Mouse (Mus musculus): ENCODE results near the gene Lrrd1.
"Not testable (repeated sequence)": the region's sequence is repeated elsewhere in the genome, so short reads cannot be mapped to it uniquely, and the experiment has no call there.

Gene Lrrd1

GRCm38 (mm10) chr5:3845026-3845425 lies at the start of gene Lrrd1:
TSS of gene Lrrd1 (plus strand) at chr5:3845173.
- DNase-seq (ENCODE audit: low spot score): peak; percentile 5

DNA sequence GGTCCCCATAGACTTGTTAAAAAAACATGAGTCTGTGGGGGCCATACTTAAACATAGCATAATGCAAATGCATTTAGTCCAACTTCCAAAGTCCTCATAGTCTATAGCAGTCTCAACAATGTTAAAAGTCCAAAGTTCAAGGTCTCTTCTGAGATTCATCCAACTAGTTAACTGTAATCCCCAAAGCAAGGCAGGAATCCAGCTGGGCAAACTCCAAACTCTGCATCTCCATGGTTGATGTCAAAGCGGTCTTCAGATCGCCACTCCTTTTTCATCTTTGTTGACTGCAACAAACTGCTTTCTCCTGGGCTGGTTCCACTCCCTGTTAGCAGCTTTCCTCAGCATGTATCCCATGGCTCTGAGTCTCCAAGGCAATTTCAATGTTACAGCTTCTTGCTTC lies 47.9 kb upstream of the Lrrd1 start:
- not testable (repeated sequence) for DNase-seq (ENCODE audit: low spot score)

DNA sequence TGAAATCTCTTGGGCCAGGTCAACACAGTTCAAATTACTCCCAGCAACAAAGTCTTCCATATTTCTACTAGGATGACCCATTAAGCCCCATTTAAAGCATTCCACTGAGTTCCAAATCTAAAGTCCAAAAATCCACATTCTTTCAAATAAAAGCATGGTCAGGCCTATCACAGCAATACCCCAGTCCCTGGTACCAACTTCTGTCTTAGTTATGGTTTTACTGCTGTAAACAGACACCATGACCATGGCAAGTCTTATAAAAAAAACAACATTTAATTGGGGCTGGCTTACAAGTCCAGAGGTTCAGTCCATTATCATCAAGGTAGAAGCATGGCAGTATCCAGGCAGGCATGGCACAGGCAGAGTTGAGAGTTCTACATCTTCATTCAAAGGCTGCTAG lies 46.3 kb upstream of the Lrrd1 start:
- not testable (repeated sequence) for DNase-seq (ENCODE audit: low spot score)

GRCm38 (mm10) chr5:3800041-3800440 lies 44.9 kb upstream of the Lrrd1 start:
- no peak for DNase-seq (ENCODE audit: low spot score)

- DNase-seq (ENCODE audit: low spot score): no peak
Measured at GRCm38 (mm10) chr5:3800881-3801280, 44.1 kb upstream of the Lrrd1 start.

GRCm38 (mm10) chr5:3801672-3802432 lies 43.1 kb upstream of the Lrrd1 start:
- DNase-seq (ENCODE audit: low spot score): no peak

DNA sequence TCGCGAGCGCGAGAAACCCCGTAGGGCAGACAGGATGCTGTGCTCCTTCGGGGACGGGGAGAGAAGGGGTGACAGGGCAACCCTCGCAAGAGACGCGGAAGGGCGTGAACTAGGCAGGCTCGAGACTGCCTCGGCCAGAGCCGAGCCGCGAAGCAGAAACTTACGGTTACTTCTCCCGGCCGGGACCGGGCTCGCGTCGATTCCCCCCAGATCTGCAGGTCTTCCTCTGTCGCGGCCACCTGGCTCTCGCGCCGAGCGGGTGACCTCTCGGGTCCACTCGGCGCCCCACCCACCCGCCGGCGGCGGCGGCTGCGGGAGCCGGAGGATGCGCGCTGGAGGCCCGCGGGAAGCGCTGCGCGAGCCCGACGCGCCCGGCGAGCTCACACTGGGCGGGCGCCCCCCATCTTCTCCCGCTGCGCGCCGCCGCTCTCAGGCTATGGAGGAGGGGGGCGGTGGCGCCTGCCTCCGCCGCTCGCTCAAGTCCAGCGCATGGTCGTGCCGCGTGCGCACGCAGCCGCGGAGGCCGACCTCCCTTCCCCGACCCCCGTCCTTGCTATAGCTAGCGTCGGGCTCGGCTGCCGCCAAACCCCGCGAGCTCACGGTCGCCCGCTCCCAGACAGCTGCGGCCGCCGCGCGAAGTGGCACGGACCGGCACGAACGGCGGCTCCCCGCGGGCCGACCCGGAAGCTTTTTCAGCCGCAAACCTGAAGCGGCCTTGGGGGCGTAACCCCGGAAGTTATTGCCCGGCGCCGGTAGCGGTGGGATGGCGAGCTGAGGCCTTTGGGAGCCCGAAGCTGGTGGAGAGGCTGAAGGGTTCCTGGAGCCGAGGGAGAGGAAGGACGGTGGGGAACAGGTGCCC lies 42.3 kb upstream of the Lrrd1 start, which contains the start of the genes Ankib1 and Krit1:
Gene Ankib1, minus strand, starts transcription at position 493 of the 859 bp plus-strand sequence.
Gene Krit1, plus strand, starts transcription at position 752 of the 859 bp plus-strand sequence.
- peak; percentile 88 for DNase-seq (ENCODE audit: low spot score)

GRCm38 (mm10) chr5:3803292-3804165 lies 41.4 kb upstream of the Lrrd1 start:
- no peak for DNase-seq (ENCODE audit: low spot score)

- no peak for DNase-seq (ENCODE audit: low spot score)
Measured at GRCm38 (mm10) chr5:3808472-3808871, 36.5 kb upstream of the Lrrd1 start.

- no peak for DNase-seq (ENCODE audit: low spot score)
Measured at GRCm38 (mm10) chr5:3834107-3834506, 10.9 kb upstream of the Lrrd1 start.

- DNase-seq (ENCODE audit: low spot score): no peak
Measured at GRCm38 (mm10) chr5:3870161-3870560, 25.2 kb downstream of the Lrrd1 start.

GRCm38 (mm10) chr5:3872348-3872747 lies 27.4 kb downstream of the Lrrd1 start:
- DNase-seq (ENCODE audit: low spot score): no peak

GRCm38 (mm10) chr5:3873485-3873884 lies 28.5 kb downstream of the Lrrd1 start:
- DNase-seq (ENCODE audit: low spot score): no peak

GRCm38 (mm10) chr5:3886862-3887261 lies 41.9 kb downstream of the Lrrd1 start:
- not testable (repeated sequence) for DNase-seq (ENCODE audit: low spot score)

DNA sequence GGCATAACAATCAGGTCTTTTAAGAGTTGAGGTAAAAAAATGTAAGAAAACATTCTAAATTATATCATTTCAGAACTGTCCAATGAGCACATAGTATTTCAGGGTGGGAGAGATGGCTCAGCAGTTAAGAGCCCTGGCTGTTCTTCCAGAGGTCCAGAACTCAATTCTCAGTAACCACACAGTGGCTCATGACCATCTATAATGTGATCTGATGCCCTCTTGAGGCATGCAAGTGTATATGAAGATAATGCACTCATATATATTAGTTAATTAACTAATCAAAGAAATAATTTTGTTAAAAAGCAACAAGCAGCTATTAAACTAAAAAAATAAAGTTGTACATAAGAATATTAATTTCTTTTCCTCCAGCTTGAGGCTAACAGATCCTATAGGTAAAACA lies 44.2 kb downstream of the Lrrd1 start:
- no peak for DNase-seq (ENCODE audit: low spot score)

DNA sequence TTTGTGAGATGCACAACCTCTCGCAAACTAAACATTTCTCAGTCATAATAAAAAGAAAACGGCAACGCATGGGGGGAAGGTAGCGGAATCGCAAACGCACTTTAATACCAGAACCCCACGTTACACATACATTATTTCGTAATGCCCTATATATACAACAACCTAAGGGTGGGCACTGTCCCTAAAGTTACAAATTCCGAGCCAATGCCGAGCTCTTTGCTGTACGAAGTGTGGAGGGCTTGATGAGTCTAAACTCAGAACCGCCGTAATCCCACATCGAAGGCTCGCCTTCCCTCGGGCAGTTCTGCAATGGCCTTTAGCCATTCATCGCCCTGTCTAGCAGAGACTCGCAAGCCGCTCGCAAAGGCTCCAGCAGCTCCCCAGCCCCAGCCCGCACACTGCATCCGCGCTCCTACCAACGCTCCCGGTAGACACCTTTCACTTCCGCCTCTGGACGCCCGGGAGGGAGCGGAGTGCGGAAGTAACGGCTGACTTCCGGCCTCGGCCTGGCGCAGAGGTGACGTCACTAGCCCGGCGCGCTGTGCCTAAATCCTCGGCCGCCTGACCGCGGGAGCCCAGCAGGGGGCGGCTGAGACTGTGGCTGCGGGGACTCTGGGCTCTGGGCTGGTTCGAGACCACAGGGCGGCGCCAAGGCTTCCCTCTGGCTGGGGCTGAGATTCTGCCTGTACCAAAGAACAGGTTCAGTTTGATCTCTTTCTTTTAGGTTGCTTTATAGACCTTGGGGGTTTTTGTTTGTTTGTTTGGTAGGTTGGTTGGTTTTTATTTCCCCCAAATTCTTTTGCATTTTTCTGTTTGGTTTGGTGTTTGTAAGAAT lies 48.7 kb downstream of the Lrrd1 start, which contains the start of gene Mterf1a:
Gene Mterf1a, minus strand, starts transcription at position 475 of the 835 bp plus-strand sequence.
- DNase-seq (ENCODE audit: low spot score): peak; percentile 25

GRCm38 (mm10) chr5:3894294-3894619 lies 49.3 kb downstream of the Lrrd1 start:
- DNase-seq (ENCODE audit: low spot score): not testable (repeated sequence)

DNA sequence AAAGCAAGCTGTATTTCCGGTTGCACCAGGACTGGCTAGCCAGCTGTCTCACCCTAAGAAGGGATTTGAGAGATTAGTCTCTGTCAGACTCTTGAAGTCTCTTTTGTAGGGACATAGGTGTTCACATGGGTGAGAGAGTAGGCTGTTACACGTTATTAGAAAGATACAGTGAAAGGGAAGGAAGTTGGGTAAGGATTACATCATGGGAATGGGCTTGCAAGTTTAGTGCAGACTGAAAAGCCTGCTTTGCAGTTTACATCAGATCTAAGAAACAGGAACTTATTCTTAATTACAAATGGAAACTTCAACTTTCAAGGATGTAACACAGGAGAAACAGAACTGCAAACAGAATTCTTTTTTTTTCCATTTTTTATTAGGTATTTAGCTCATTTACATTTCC lies 60.5 kb downstream of the Lrrd1 start:
- no peak for DNase-seq (ENCODE audit: low spot score)
